Mouse (Mus musculus): Measurements from ENCODE around the gene Fkbp5.

DNA sequence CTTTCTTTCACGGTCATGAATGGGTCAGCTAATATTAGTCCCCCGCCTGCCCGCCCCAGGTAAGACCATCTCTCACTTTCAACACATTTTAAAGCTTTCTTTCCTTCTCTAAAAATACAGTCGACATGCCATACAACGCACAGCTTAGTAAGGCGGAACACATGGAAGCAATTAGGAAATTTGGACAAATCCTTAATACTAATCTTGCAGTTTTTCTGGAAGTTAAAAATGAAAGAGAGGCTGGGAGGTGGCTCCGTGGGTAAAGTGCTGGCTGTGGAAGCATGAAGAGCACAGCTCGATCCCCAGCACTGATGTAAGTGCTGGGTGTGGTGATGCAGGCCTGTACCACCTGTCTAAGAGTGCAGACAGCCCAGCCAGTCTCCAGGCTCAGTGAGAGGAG is 39.9 kb downstream of the Fkbp5 start:
- TF ChIP-seq POLR2A (IDR thresholded peaks at IDR 0.05; ENCODE audit: low read depth, low read length) (no peak), CTCF (IDR thresholded peaks at IDR 0.05; ENCODE audit: extremely low read depth, insufficient read length, insufficient replicate concordance, low read depth, low read length) (no peak)

Data from small intestine, adult 2 months (tissue).